Mouse (Mus musculus): ENCODE data around the gene BC003965. TPM values are rescaled to one million over a fixed set of nuclear protein-coding genes. Genes with fewer than 3 reads are reported as not detected.
"Not testable (repeated sequence)": the region's sequence is repeated elsewhere in the genome, so short reads cannot be mapped to it uniquely, and the experiment has no call there.

BC003965 gene
- polyA plus RNA-seq, 1 experiment from 2014 or later, result 33.8 TPM

DNA sequence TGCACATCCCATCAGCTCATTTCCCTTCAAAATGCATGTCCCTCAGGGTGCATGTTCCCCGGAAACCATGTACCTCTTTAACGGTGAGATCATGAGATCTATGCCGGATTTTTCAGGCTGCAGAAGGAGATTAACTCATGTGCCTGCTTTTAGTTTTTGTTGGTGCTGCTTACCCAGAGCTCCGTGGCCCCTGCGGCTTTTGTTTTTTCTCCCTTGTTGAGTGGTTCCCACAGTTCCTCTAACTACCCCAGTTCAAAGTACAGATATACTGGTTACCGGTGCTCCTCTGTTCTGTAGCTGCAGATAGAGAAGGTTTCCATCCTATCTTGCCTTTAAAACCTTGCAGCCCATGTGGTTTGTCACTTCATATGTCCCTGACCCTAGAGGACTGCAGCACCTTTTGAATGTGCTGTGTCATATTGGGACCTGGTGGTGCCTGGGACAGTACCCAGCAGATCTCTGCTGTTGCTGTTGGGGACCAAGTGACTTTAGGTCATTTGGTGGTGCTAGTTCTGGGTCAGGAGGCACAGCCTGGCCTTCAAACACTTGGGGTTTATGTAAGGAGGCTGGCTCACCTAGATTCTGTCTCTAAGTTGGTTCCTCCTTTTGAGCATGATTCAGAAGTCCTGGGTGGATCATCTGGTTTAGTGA is 38.7 kb downstream of the BC003965 start:
- no peaks in the 10 kb centered on the region for H3K27me3 ChIP-seq (ENCODE audit: control insufficient read depth, insufficient read depth, low read depth, low read length)
- ATAC-seq, result no peak
- 33% methylated on average over 6 of the region's 6 CpGs for WGBS
- peaks cover 15% of the 10 kb centered on the region for H3K4me1 ChIP-seq (ENCODE audit: control insufficient read depth, insufficient read depth, low read length)
- peak overlapping the region; percentile 32 for H3K4me3 ChIP-seq (ENCODE audit: low read depth, low read length)
- H3K36me3 ChIP-seq (ENCODE audit: control insufficient read depth, insufficient read depth, low read length), result peaks cover 5% of the 10 kb centered on the region; the same call in 1 of the 2 replicates
- H3K4me2 ChIP-seq (ENCODE audit: low read length), result peak overlapping the region; percentile 71
- no peaks in the 10 kb centered on the region for H3K9me3 ChIP-seq (replicated peaks; ENCODE audit: control insufficient read depth, low read length, poor library complexity, severe bottlenecking)
- no peak overlapping the region for H3K27ac ChIP-seq (ENCODE audit: low read length)
- H3K9ac ChIP-seq (ENCODE audit: low read depth, low read length), result peak overlapping the region; percentile 56; the same call in 1 of the 2 replicates

DNA sequence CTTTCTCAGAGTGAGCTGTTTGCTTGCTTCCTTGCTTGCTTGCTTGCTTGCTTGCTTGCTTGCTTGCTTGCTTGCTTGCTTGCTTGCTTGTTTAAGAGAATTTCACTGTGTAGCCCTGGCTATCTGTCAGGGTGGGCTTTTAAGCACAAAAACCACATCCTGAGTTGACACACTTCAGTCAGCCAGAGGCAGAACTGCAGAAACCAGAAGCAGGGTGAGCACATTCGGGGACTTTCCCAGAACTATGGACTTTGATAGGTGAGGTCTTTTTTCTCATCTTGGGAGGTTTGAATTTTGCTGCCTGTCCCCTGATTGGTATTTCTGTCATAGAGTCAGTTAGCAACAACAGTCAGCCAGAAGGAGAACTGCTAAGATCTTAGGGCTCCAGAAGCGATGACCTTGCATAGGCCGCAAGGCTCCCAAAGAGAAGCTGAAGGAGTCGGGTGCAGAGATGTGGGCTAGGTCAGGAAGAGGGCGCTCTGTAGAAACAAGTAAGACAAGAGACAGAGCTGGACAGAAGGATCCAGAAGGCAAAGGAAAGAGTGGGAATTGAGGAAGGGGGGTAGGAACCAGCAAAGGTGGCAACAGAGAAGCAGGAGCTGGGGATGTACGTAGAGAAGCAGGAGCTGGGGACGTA is 40.4 kb downstream of the BC003965 start:
- peaks cover 15% of the 10 kb centered on the region for H3K4me1 ChIP-seq (ENCODE audit: control insufficient read depth, insufficient read depth, low read length)
- no peak for ATAC-seq
- H3K4me2 ChIP-seq (ENCODE audit: low read length), result no peak overlapping the region
- no peak overlapping the region for H3K4me3 ChIP-seq (ENCODE audit: low read depth, low read length)
- no peak overlapping the region for H3K27ac ChIP-seq (ENCODE audit: low read length)
- no peaks in the 10 kb centered on the region for H3K9me3 ChIP-seq (replicated peaks; ENCODE audit: control insufficient read depth, low read length, poor library complexity, severe bottlenecking)
- WGBS, result 92% methylated on average over 7 of the region's 7 CpGs
- peaks cover 4% of the 10 kb centered on the region; the same call in 1 of the 2 replicates for H3K36me3 ChIP-seq (ENCODE audit: control insufficient read depth, insufficient read depth, low read length)
- H3K27me3 ChIP-seq (ENCODE audit: control insufficient read depth, insufficient read depth, low read depth, low read length), result no peaks in the 10 kb centered on the region
- H3K9ac ChIP-seq (ENCODE audit: low read depth, low read length), result no peak overlapping the region

DNA sequence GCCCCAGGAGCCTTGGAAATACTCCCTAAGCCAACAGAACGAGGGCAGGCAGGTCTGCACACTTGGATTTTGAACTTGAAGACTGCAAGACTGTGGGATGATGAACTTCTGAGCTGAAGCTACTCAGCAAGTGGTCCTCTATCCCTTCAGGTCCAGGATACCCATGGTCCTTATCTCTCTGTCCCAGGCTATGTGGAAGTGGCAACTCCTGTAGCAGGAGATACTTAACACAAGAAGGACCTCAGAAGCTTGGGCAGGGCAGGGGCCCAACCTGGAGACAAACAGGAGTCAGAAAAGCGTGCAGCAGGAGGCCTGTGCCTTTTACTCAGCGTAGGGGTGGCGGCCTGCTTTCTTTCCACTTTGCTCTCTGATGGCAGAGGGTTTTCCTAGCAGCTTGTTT is 41.3 kb downstream of the BC003965 start:
- WGBS, result 92% methylated on average over 4 of the region's 4 CpGs
- no peak for ATAC-seq
- H3K27me3 ChIP-seq (ENCODE audit: control insufficient read depth, insufficient read depth, low read depth, low read length), result no peaks in the 10 kb centered on the region
- H3K9ac ChIP-seq (ENCODE audit: low read depth, low read length), result no peak overlapping the region
- H3K4me1 ChIP-seq (ENCODE audit: control insufficient read depth, insufficient read depth, low read length), result peaks cover 15% of the 10 kb centered on the region
- H3K36me3 ChIP-seq (ENCODE audit: control insufficient read depth, insufficient read depth, low read length), result peaks cover 4% of the 10 kb centered on the region; the same call in 1 of the 2 replicates
- no peak overlapping the region for H3K4me2 ChIP-seq (ENCODE audit: low read length)
- H3K4me3 ChIP-seq (ENCODE audit: low read depth, low read length), result no peak overlapping the region
- H3K27ac ChIP-seq (ENCODE audit: low read length), result no peak overlapping the region
- H3K9me3 ChIP-seq (replicated peaks; ENCODE audit: control insufficient read depth, low read length, poor library complexity, severe bottlenecking), result no peaks in the 10 kb centered on the region

DNA sequence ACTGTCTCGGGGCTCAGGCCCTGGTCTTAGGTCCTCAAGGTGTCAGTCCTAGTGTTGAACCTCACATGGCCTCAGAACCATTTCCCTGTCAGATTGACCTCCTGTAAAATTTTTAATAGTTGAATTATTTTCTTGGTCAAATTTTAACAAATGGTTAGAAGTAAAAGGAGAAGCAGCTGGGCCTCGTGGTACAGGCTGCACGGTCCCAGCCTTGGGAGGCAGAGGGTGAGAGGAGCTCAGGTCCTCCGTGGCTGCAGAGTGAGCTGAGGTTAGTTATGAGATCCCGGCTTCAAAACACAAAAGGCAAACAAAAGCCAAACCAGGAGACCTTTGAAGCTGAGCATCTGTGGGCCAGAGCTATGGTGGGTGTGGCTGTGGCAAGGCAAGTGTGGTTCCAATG is 43.6 kb downstream of the BC003965 start:
- no peaks in the 10 kb centered on the region for H3K9me3 ChIP-seq (replicated peaks; ENCODE audit: control insufficient read depth, low read length, poor library complexity, severe bottlenecking)
- no peak for ATAC-seq
- H3K36me3 ChIP-seq (ENCODE audit: control insufficient read depth, insufficient read depth, low read length), result peaks cover 8% of the 10 kb centered on the region
- H3K9ac ChIP-seq (ENCODE audit: low read depth, low read length), result no peak overlapping the region
- no peaks in the 10 kb centered on the region; the same call in 1 of the 2 replicates for H3K4me1 ChIP-seq (ENCODE audit: control insufficient read depth, insufficient read depth, low read length)
- 88% methylated on average over 5 of the region's 5 CpGs for WGBS
- no peak overlapping the region for H3K4me3 ChIP-seq (ENCODE audit: low read depth, low read length)
- H3K4me2 ChIP-seq (ENCODE audit: low read length), result no peak overlapping the region
- H3K27me3 ChIP-seq (ENCODE audit: control insufficient read depth, insufficient read depth, low read depth, low read length), result no peaks in the 10 kb centered on the region
- H3K27ac ChIP-seq (ENCODE audit: low read length), result no peak overlapping the region

DNA sequence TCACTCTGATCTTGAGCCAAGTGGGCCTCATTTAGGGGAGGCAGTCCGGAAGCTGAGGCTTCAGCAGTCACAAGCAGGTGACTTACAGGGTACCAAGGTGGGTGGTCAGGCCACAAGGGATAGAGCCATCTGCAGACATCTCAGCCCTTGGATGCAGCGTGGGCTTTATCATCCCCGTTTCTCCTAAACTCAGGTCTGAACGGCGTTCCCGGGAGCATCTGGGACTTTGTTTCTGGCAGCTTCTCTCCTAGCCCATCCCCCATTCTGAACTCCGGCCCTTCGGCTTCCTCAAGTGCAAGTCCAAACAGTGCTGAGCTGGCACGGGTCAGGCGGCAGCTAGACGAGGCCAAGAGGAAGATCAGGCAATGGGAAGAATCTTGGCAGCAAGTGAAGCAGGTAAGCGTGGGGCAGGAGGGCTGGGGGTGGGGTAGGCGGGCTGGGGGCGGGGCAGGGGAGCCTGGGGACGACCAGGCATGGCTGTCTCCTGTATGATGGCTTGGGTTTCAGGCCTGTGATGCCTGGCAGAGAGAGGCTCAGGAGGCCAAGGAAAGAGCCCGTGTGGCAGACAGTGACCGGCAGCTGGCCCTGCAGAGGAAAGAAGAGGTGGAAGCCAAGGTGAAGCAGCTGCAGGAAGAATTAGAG is 45.8 kb downstream of the BC003965 start:
- H3K4me2 ChIP-seq (ENCODE audit: low read length); H3K4me3 ChIP-seq (ENCODE audit: low read depth, low read length); H3K27me3 ChIP-seq (ENCODE audit: control insufficient read depth, insufficient read depth, low read depth, low read length); H3K27ac ChIP-seq (ENCODE audit: low read length); H3K9ac ChIP-seq (ENCODE audit: low read depth, low read length); H3K9me3 ChIP-seq (replicated peaks; ENCODE audit: control insufficient read depth, low read length, poor library complexity, severe bottlenecking); H3K4me1 ChIP-seq (ENCODE audit: control insufficient read depth, insufficient read depth, low read length): not testable (repeated sequence)
- ATAC-seq, result peak; percentile 43; the same call in 1 of the 2 replicates
- 79% methylated on average over 12 of the region's 17 CpGs for WGBS
- H3K36me3 ChIP-seq (ENCODE audit: control insufficient read depth, insufficient read depth, low read length), result peaks cover 17% of the 10 kb centered on the region

DNA sequence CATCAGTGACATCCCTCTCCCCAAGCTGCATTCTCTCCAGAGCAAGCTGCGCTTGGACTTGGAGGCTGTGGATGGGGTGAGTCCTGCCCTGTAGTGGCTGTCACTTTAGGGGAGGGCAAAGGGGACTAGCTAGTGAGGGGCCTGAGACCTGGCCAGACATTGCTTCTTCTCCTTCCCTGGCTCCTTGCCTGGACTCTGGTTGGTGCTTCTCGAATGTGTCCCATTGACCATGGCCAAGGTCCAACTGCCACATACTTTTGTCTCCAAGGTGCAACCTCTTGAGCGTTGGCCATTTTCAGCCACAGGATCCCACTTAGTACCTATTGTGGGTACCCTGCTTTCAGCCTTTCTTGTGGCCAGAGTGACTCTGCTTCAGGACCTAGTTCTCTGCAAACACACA is 46.3 kb downstream of the BC003965 start:
- no peaks in the 10 kb centered on the region for H3K4me1 ChIP-seq (ENCODE audit: control insufficient read depth, insufficient read depth, low read length)
- H3K27me3 ChIP-seq (ENCODE audit: control insufficient read depth, insufficient read depth, low read depth, low read length), result no peaks in the 10 kb centered on the region
- H3K36me3 ChIP-seq (ENCODE audit: control insufficient read depth, insufficient read depth, low read length), result peaks cover 22% of the 10 kb centered on the region
- no peak overlapping the region for H3K9ac ChIP-seq (ENCODE audit: low read depth, low read length)
- no peak overlapping the region for H3K27ac ChIP-seq (ENCODE audit: low read length)
- no peaks in the 10 kb centered on the region for H3K9me3 ChIP-seq (replicated peaks; ENCODE audit: control insufficient read depth, low read length, poor library complexity, severe bottlenecking)
- no peak overlapping the region for H3K4me2 ChIP-seq (ENCODE audit: low read length)
- no peak for ATAC-seq
- WGBS, result 94% methylated on average over 3 of the region's 3 CpGs
- no peak overlapping the region for H3K4me3 ChIP-seq (ENCODE audit: low read depth, low read length)

DNA sequence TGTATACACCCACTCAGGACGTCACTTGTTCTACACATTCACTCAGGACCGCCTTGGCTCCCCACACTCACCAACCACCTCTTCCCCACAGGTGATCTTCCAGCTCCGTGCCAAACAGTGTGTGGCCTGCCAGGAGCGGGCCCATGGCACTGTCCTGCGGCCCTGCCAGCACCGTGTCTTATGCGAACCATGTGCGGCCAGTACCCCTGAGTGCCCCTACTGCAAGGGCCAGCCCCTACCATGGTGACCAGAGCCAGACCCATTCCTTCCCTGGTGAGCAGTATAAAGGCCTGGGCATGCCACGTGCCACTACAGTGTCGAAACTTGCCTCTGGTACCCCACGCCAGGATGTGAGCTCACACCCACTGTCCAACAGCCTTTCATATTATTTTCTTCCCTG is 47.3 kb downstream of the BC003965 start:
- not testable (repeated sequence) for H3K4me2 ChIP-seq (ENCODE audit: low read length); H3K9me3 ChIP-seq (replicated peaks; ENCODE audit: control insufficient read depth, low read length, poor library complexity, severe bottlenecking); H3K27me3 ChIP-seq (ENCODE audit: control insufficient read depth, insufficient read depth, low read depth, low read length); H3K4me3 ChIP-seq (ENCODE audit: low read depth, low read length); H3K4me1 ChIP-seq (ENCODE audit: control insufficient read depth, insufficient read depth, low read length); H3K9ac ChIP-seq (ENCODE audit: low read depth, low read length); H3K27ac ChIP-seq (ENCODE audit: low read length)
- peaks cover 25% of the 10 kb centered on the region for H3K36me3 ChIP-seq (ENCODE audit: control insufficient read depth, insufficient read depth, low read length)
- ATAC-seq, result peak; percentile 70
- WGBS, result 96% methylated on average over 5 of the region's 11 CpGs

DNA sequence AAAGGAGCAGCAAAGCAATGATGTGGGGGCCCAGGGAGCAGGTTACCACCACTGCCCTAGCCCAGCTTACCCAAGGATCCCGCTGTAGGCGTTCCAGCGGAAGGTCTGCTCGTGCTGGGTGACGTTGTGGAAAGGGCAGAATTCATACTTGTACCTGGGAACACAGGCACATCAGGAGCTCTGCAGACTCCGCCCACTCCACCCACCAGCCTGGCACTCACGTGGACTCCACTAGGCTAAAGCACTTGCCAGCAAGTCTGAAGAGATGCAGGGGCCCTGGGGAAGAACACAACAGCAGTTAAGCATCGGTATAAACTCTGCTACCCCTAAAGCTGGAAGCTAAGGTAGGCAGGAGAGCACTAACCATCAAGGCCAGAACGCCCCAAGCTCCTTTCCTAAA is 51.3 kb downstream of the BC003965 start:
- no peak for ATAC-seq
- Histone ChIP-seq H3K9me3 (replicated peaks; ENCODE audit: control insufficient read depth, low read length, poor library complexity, severe bottlenecking) (no peaks in the 10 kb centered on the region), H3K27me3 (ENCODE audit: control insufficient read depth, insufficient read depth, low read depth, low read length) (no peaks in the 10 kb centered on the region), H3K4me3 (ENCODE audit: low read depth, low read length) (no peak overlapping the region), H3K36me3 (ENCODE audit: control insufficient read depth, insufficient read depth, low read length) (peaks cover 21% of the 10 kb centered on the region), H3K27ac (ENCODE audit: low read length) (no peak overlapping the region), H3K4me2 (ENCODE audit: low read length) (no peak overlapping the region), H3K4me1 (ENCODE audit: control insufficient read depth, insufficient read depth, low read length) (peaks cover 7% of the 10 kb centered on the region), H3K9ac (ENCODE audit: low read depth, low read length) (no peak overlapping the region)
- WGBS, result 88% methylated on average over 9 of the region's 9 CpGs

Measured in midbrain, embryonic 16.5 days (tissue).